Mouse (Mus musculus): Measurements from ENCODE around the gene Sprr2a3. TPM values are rescaled to one million over a fixed set of nuclear protein-coding genes. Genes with fewer than 3 reads are reported as not detected.
"Not testable (repeated sequence)": the region's sequence is repeated elsewhere in the genome, so short reads cannot be mapped to it uniquely, and the experiment has no call there.

The Sprr2a3 gene
- polyA plus RNA-seq (2015; fragmentation: Nextera tagmentation; extraction: Ambion mirVana): not detected in 2 replicates

DNA sequence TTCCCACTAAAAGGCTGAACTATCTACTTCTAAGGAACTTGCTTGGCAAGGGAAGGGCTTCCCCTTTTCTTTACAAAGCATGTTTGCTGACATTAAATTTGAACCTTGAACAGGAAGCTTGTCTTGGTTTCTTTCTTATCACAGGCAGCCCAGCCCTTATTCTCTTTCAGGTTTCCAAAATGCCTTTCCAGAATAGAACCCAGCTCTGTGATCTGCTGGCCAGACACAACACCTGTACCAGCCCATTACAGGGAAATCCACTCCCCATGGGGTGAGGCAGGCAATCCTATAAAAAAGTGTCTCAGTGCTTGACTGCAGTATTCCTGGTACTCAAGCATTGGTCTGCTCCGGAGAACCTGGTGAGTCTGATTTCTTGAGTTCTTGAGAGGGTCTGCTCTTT is at the start of gene Sprr2a3:
Gene Sprr2a3, plus strand, starts transcription at position 317 of the 400 bp plus-strand sequence.
- H3K27ac ChIP-seq (replicated peaks); H3K9ac ChIP-seq; H3K36me3 ChIP-seq (replicated peaks); H3K4me3 ChIP-seq (replicated peaks); H3K4me1 ChIP-seq (replicated peaks); H3K4me2 ChIP-seq; ATAC-seq (ENCODE audit: insufficient read depth); H3K27me3 ChIP-seq; H3K9me3 ChIP-seq (replicated peaks): not testable (repeated sequence)
- WGBS (ENCODE audit: insufficient replicate concordance): 73% methylated on average over 1 of the region's 1 CpGs

DNA sequence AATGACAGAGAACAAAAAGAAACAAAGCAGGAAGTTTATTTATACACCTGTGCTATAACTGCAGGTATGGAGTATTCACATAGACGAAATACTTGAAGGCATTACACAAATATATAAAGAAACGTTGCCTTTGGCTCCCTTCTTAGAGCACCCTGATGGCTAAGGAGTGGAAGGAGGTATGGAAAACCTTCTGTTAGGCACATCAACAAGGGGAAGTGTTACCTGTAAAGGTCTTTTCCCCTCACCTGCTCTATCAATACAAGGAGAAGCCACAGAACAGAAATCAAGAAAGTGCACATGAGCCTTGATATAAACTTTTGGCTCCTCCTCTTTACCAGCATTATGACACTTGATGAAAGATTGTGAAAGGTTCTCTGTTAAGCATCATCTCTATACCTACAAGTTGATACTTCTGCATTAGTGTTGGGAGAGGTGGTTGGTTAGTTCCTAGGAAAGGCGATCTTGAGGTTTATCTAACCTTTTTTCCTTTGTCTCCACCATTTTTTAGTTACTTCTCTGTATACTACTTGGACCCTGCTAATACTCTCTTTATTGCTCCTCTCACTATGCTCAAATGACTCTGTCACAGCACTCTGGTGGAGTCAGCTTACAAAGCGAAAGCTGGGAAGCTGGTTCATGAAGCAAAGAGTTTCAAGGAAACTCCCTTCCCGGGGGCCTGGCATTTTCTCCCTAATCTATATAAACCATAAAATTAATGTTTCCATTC is 48.6 kb upstream of the Sprr2a3 start:
- H3K27me3 ChIP-seq; H3K36me3 ChIP-seq (replicated peaks); ATAC-seq (ENCODE audit: insufficient read depth); H3K4me1 ChIP-seq (replicated peaks); H3K27ac ChIP-seq (replicated peaks); H3K4me2 ChIP-seq; H3K9ac ChIP-seq; H3K9me3 ChIP-seq (replicated peaks); H3K4me3 ChIP-seq (replicated peaks): not testable (repeated sequence)
- no CpG with 5 or more reads among the region's 5 CpGs for WGBS (ENCODE audit: insufficient replicate concordance)

DNA sequence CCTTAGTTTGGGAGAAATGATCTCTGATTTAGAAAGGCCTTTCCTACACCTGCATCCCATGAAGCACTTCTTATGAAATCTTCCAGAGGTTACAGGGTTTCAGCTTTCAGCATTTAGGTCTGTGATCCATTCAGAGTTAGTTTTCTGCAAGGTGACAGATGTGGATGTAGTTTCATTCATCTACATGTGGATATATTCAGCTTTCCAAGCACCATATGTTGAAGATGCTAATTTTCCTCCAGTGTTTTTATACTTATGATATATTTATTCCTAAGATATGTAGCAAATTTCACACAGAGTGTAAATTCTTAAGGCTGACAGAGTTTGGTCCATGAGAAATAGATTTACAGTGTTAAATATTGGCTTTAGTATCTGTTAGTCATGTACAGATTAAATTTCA is 46.5 kb upstream of the Sprr2a3 start:
- H3K9ac ChIP-seq; H3K4me3 ChIP-seq (replicated peaks); H3K27me3 ChIP-seq; H3K36me3 ChIP-seq (replicated peaks); ATAC-seq (ENCODE audit: insufficient read depth); H3K27ac ChIP-seq (replicated peaks); H3K9me3 ChIP-seq (replicated peaks); H3K4me1 ChIP-seq (replicated peaks); H3K4me2 ChIP-seq: not testable (repeated sequence)

DNA sequence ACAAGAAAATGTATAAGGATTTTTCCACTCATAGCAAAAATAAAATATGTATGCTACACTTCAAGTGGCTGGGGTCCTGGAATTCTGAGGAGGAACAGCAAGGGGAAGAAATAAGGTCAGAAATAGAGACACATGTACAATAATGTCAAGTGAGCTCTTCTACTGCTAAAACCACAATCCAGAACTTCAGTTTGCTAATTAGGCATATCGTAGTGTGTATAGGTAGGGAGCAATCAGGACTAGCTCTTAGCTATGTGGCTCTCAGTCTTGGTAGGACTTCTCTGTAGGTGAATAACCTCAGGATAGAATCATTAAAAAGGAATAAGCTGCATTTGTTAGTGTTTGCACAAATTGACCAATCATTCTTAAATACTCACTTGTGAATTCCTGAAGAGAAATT is 46.0 kb upstream of the Sprr2a3 start:
- ATAC-seq (ENCODE audit: insufficient read depth): not testable (repeated sequence)
- WGBS (ENCODE audit: insufficient replicate concordance): no CpG with 5 or more reads among the region's 1 CpGs

DNA sequence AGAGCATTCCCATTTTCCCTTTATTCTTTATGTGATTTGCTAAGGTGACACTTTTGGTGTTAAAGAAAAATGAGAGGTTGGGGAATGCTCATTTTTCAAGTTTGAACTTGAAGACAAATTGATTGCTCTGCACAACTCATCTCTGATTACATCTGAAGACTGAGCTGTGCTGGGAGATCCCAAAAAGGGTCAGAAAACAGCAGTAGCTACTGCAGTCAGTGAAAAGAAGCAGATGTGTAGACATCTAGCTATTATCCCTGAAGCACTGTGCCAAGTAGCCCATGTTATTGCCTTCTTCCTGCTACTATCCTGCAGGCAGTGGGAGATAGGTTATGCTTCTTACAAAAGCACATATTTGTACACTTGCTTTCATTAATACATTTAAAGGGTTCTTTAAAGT is 40.4 kb upstream of the Sprr2a3 start:
- not testable (repeated sequence) for H3K36me3 ChIP-seq (replicated peaks); H3K9ac ChIP-seq

More for the DNA sequence above, 46.0 kb upstream of the Sprr2a3 start:
- H3K4me2 ChIP-seq; H3K27me3 ChIP-seq; H3K36me3 ChIP-seq (replicated peaks); H3K9me3 ChIP-seq (replicated peaks); H3K27ac ChIP-seq (replicated peaks); H3K4me1 ChIP-seq (replicated peaks); H3K9ac ChIP-seq; H3K4me3 ChIP-seq (replicated peaks): not testable (repeated sequence)

DNA sequence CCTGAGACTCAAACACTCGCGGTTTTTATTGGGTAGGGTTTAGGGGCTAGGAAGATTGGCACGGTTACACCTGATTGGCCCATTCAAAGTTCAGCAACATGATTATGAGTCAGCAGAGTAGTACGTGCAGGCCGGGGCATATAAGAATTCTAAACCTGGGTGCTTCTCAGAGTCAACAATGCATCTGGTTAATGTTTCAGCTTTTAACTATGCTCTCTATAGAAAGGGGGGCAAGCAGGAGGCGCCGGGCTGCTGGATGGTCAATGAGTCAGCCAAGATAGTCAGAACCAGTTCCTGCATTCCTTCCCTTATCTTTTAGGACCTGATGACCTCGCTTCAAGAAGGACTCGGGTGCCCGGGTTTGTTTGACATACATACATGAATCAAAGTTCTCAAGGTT is 39.0 kb upstream of the Sprr2a3 start:
- ATAC-seq (ENCODE audit: insufficient read depth): peak; percentile 38
- H3K9ac ChIP-seq; H3K4me3 ChIP-seq (replicated peaks); H3K4me1 ChIP-seq (replicated peaks); H3K4me2 ChIP-seq; H3K9me3 ChIP-seq (replicated peaks); H3K36me3 ChIP-seq (replicated peaks); H3K27me3 ChIP-seq; H3K27ac ChIP-seq (replicated peaks): not testable (repeated sequence)
- WGBS (ENCODE audit: insufficient replicate concordance): no CpG with 5 or more reads among the region's 10 CpGs

More for the DNA sequence above, 40.4 kb upstream of the Sprr2a3 start:
- not testable (repeated sequence) for H3K27me3 ChIP-seq; H3K27ac ChIP-seq (replicated peaks); H3K9me3 ChIP-seq (replicated peaks); H3K4me1 ChIP-seq (replicated peaks); ATAC-seq (ENCODE audit: insufficient read depth); H3K4me2 ChIP-seq; H3K4me3 ChIP-seq (replicated peaks)

DNA sequence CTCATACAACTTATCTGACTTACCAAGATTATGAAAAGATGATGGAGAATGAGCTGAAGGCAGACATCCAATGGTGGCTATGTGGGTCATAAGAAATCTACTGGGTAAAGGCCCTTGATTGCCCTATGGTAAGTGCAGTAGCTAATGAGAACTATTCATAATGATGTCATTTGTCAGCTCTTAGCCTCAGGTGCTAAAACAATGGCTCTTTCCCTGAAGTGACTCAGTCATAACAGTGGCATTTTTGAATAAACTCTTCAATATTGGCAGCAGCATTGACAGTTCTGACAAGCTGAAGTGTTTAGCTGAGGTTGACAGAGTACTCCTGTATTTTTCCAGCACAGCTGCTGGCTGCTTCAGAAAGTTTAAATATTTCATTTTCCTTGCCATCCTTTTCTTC is 36.7 kb upstream of the Sprr2a3 start:
- not testable (repeated sequence) for H3K36me3 ChIP-seq (replicated peaks); ATAC-seq (ENCODE audit: insufficient read depth); H3K4me3 ChIP-seq (replicated peaks); H3K9ac ChIP-seq; H3K27ac ChIP-seq (replicated peaks); H3K4me2 ChIP-seq; H3K9me3 ChIP-seq (replicated peaks); H3K27me3 ChIP-seq; H3K4me1 ChIP-seq (replicated peaks)

DNA sequence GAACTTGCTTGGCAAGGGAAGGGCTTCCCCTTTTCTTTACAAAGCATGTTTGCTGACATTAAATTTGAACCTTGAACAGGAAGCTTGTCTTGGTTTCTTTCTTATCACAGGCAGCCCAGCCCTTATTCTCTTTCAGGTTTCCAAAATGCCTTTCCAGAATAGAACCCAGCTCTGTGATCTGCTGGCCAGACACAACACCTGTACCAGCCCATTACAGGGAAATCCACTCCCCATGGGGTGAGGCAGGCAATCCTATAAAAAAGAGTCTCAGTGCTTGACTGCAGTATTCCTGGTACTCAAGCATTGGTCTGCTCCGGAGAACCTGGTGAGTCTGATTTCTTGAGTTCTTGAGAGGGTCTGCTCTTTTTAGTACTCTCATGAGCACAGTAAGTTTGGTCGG is 34.8 kb upstream of the Sprr2a3 start:
- H3K9ac ChIP-seq; H3K4me3 ChIP-seq (replicated peaks); H3K27ac ChIP-seq (replicated peaks); H3K36me3 ChIP-seq (replicated peaks); H3K27me3 ChIP-seq; H3K9me3 ChIP-seq (replicated peaks); H3K4me2 ChIP-seq; H3K4me1 ChIP-seq (replicated peaks); ATAC-seq (ENCODE audit: insufficient read depth): not testable (repeated sequence)
- 73% methylated on average over 2 of the region's 2 CpGs for WGBS (ENCODE audit: insufficient replicate concordance)

DNA sequence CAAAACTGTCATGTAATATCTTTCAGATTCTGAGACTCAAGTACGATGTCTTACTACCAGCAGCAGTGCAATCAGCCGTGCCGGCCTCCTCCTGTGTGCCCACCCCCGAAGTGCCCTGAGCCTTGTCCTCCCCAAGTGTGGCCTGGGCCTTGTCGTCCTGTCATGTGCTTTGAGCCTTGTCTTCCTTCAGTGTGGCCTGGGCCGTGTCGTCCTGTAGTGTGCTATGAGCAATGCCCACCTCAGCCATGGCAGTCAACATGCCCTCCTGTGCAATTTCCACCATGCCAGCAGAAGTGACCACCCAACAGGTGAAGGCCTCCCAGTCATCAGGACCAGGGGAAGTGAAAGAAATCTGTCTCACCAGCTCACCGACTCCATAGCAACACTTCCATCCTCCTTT is 31.4 kb upstream of the Sprr2a3 start:
- not testable (repeated sequence) for H3K36me3 ChIP-seq (replicated peaks); H3K4me2 ChIP-seq; H3K9ac ChIP-seq; H3K4me3 ChIP-seq (replicated peaks); H3K27ac ChIP-seq (replicated peaks); H3K4me1 ChIP-seq (replicated peaks); H3K9me3 ChIP-seq (replicated peaks); H3K27me3 ChIP-seq
- WGBS (ENCODE audit: insufficient replicate concordance): no CpG with 5 or more reads among the region's 8 CpGs
- peak; percentile 44; the same call in 1 of the 2 replicates for ATAC-seq (ENCODE audit: insufficient read depth)

DNA sequence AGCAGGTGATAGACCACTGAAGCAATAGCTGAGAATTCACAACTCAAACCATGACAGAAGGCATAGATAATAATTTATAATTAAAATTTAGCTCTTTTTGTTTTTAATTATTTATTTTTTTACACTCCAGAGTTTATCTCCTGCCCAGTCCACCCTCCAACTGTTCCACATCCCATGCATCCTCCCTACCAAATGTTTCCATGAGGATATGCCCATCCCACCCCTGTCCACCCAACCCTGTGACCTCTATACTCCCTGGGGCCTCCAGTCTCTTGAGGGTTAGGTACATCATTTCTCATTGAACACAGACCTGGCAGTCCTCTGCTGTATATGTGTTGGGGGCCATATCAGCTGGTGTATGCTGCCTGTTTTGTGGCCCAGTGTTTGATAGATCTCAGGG is 26.7 kb upstream of the Sprr2a3 start:
- not testable (repeated sequence) for H3K27ac ChIP-seq (replicated peaks); H3K9me3 ChIP-seq (replicated peaks); H3K27me3 ChIP-seq; H3K9ac ChIP-seq; H3K4me3 ChIP-seq (replicated peaks); H3K4me2 ChIP-seq; H3K36me3 ChIP-seq (replicated peaks); H3K4me1 ChIP-seq (replicated peaks); ATAC-seq (ENCODE audit: insufficient read depth)

DNA sequence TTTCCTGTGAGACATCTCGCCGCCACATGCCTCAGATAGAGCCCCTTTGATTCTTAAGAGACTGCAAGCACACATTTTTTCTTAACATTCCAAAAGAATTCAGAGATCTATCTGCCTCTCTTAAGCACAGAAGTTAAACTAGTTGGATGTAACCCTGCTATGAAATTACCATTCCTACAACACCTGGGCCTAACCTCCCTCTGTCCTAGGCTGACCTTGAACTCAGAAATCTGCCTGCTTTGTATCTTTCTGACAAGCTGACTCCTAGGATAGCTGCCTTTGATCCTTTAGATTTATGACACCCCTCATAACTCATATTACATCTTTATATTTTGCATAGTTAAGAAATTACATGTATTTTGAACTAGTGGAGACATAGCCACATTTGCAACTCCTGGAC is 21.8 kb upstream of the Sprr2a3 start:
- not testable (repeated sequence) for H3K36me3 ChIP-seq (replicated peaks); ATAC-seq (ENCODE audit: insufficient read depth); H3K9ac ChIP-seq; H3K9me3 ChIP-seq (replicated peaks); H3K4me3 ChIP-seq (replicated peaks); H3K27me3 ChIP-seq; H3K27ac ChIP-seq (replicated peaks); H3K4me1 ChIP-seq (replicated peaks); H3K4me2 ChIP-seq
- no CpG with 5 or more reads among the region's 2 CpGs for WGBS (ENCODE audit: insufficient replicate concordance)

DNA sequence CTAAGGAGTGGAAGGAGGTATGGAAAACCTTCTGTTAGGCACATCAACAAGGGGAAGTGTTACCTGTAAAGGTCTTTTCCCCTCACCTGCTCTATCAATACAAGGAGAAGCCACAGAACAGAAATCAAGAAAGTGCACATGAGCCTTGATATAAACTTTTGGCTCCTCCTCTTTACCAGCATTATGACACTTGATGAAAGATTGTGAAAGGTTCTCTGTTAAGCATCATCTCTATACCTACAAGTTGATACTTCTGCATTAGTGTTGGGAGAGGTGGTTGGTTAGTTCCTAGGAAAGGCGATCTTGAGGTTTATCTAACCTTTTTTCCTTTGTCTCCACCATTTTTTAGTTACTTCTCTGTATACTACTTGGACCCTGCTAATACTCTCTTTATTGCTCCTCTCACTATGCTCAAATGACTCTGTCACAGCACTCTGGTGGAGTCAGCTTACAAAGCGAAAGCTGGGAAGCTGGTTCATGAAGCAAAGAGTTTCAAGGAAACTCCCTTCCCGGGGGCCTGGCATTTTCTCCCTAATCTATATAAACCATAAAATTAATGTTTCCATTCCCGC is 13.7 kb upstream of the Sprr2a3 start:
- no CpG with 5 or more reads among the region's 4 CpGs for WGBS (ENCODE audit: insufficient replicate concordance)
- H3K4me1 ChIP-seq (replicated peaks); H3K27me3 ChIP-seq; ATAC-seq (ENCODE audit: insufficient read depth); H3K9ac ChIP-seq; H3K9me3 ChIP-seq (replicated peaks); H3K4me2 ChIP-seq; H3K36me3 ChIP-seq (replicated peaks); H3K27ac ChIP-seq (replicated peaks); H3K4me3 ChIP-seq (replicated peaks): not testable (repeated sequence)
